ENCODE assay signal across 26 mouse cellular contexts in the genomic region with DNA sequence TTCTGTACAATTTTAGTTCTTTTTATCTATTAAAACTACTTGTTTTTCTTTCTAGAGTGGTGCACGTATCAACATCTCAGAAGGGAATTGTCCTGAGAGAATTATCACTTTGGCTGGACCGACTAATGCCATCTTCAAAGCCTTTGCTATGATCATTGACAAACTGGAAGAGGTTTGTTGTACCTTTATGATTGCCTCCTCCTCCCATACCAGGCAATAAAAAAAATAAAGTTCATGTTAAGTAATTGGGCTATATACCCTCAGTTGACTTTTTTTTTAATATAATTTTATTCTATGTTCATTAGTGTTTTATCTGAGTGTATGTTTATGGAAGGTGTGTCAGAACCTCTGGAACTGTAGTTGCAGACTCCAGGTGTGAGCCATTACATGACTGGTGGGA. TPM values are rescaled to one million over a fixed set of nuclear protein-coding genes. Genes with fewer than 3 reads are reported as not detected.
A peak's percentile ranks its signal among the peaks of the same experiment; 100 is the strongest.
DNase-seq lines count a peak whose midpoint lies in the region; ATAC-seq and TF ChIP-seq lines count a peak whose summit lies in the region.
"Had no signal": no experiment of that assay in that cellular context is flagged by ENCODE, and none has a peak within 500 bp of the region (broad histone marks: within the 10 kb centered on the region; RNA-seq: fewer than 3 reads in every experiment).

No protein-coding gene starts in this region.

- no peak overlapping the region for H3K27ac ChIP-seq in midbrain, embryonic 11.5 days (ENCODE audit: low read depth, low read length)
- no peak overlapping the region for H3K27ac ChIP-seq in midbrain, embryonic 10.5 days (replicated peaks)
- no peak overlapping the region for H3K27ac ChIP-seq in CH12.LX (ENCODE audit: insufficient read depth, low read depth)

- H3K27me3 ChIP-seq in midbrain, embryonic 11.5 days (ENCODE audit: control insufficient read depth, insufficient read depth, low read length), result no peaks in the 10 kb centered on the region
- H3K27me3 ChIP-seq in midbrain, embryonic 10.5 days (ENCODE audit: low read depth, poor library complexity, severe bottlenecking), result no peaks in the 10 kb centered on the region
- no peaks in the 10 kb centered on the region for H3K27me3 ChIP-seq in CH12.LX (replicated peaks)
- H3K27me3 ChIP-seq: Patski had no signal

- peaks cover 21% of the 10 kb centered on the region for H3K36me3 ChIP-seq in midbrain, embryonic 11.5 days (ENCODE audit: control insufficient read depth, insufficient read depth, low read length)
- peaks cover 68% of the 10 kb centered on the region for H3K36me3 ChIP-seq in midbrain, embryonic 10.5 days
- H3K36me3 ChIP-seq in CH12.LX (replicated peaks in 1 of 2; ENCODE audit: control insufficient read depth in 1 of 2, insufficient read depth in 1 of 2, low read length in 1 of 2), result peaks cover 45 to 66% of the 10 kb centered on the region in 2 experiments

- dilution Hi-C loops in CH12.LX (cut with MboI; ENCODE audit: extremely low pct_ligation_motif_present, extremely low pct_unique_long_range_greater_than_20kb, low sequenced_read_pairs), result no loop called here

- H3K9me3 ChIP-seq in midbrain, embryonic 11.5 days (ENCODE audit: control insufficient read depth, low read length), result no peaks in the 10 kb centered on the region
- H3K9me3 ChIP-seq in midbrain, embryonic 10.5 days (replicated peaks), result no peaks in the 10 kb centered on the region
- H3K9me3 ChIP-seq in CH12.LX (replicated peaks; ENCODE audit: low read length), result no peaks in the 10 kb centered on the region
- H3K9me3 ChIP-seq: G1E had no signal

- no peak for TF ChIP-seq POLR2A in CH12.LX (IDR thresholded peaks at IDR 0.05; ENCODE audit: low read depth, low read length)

- no peak for TF ChIP-seq RAD21 in CH12.LX (IDR thresholded peaks at IDR 0.05; ENCODE audit: low read depth, low read length)

- no peak for ATAC-seq in midbrain, embryonic 11.5 days (ENCODE audit: low FRiP score)
- ATAC-seq in CD4-positive, CD25-positive, alpha-beta regulatory T cell, adult 4 months, result no peak
- ATAC-seq: activated CD4-positive, CD25-positive, alpha-beta regulatory T cell, adult 4 months; Patski had no signal

- TF ChIP-seq EP300 in CH12.LX (IDR thresholded peaks at IDR 0.05; ENCODE audit: low read length), result no peak

- peak; percentile 41 for DNase-seq in heart, adult 11 months
- DNase-seq in heart, postnatal 4 days, result no peak
- DNase-seq in midbrain, embryonic 11.5 days (ENCODE audit: low spot score, missing footprints), result peak; percentile 79
- DNase-seq in midbrain, embryonic 10.5 days (ENCODE audit: low spot score), result no peak
- no peak for DNase-seq in CH12.LX (ENCODE audit: extremely low read depth)
- DNase-seq: adrenal gland, adult 2 months; adrenal gland, adult 8-10 months; adrenal gland, postnatal 10 days; adrenal gland, postnatal 14 days; adrenal gland, postnatal 25 days; adrenal gland, postnatal 36 days; B cell, adult 2 months; cerebellum, adult 11 months; cerebellum, adult 11-12 months; cerebellum, adult 18-20 months; cerebellum, adult 2 months; cerebellum, adult 8-10 months had no signal

- 91% methylated on average over 2 of the region's 2 CpGs for WGBS in midbrain, embryonic 11.5 days
- 91% methylated on average over 2 of the region's 2 CpGs for WGBS in midbrain, embryonic 10.5 days

- in situ Hi-C loops in CH12.LX (cut with MboI; ENCODE audit: low pct_ligation_motif_present, low pct_unique_long_range_greater_than_20kb, low sequenced_read_pairs), result no loop called here

- H3K4me3 ChIP-seq in midbrain, embryonic 11.5 days (ENCODE audit: low read depth, low read length), result no peak overlapping the region
- no peak overlapping the region for H3K4me3 ChIP-seq in midbrain, embryonic 10.5 days
- H3K4me3 ChIP-seq in CH12.LX (replicated peaks in 1 of 3; ENCODE audit: low read depth in 2 of 3, low read length in 2 of 3, poor library complexity in 1 of 3), result no peak overlapping the region

- peaks cover 77% of the 10 kb centered on the region for H3K79me2 ChIP-seq in CH12.LX (replicated peaks; ENCODE audit: control insufficient read depth, extremely low read depth, insufficient read depth, poor library complexity, severe bottlenecking)

- no peak overlapping the region for H3K9ac ChIP-seq in midbrain, embryonic 11.5 days (ENCODE audit: low read length)
- no peak overlapping the region for H3K9ac ChIP-seq in CH12.LX (ENCODE audit: insufficient read depth, low read depth)

- peaks cover 6% of the 10 kb centered on the region; the same call in 1 of the 2 replicates for H3K4me1 ChIP-seq in midbrain, embryonic 11.5 days (ENCODE audit: control insufficient read depth, insufficient read depth, low read length)
- peaks cover 20% of the 10 kb centered on the region for H3K4me1 ChIP-seq in midbrain, embryonic 10.5 days
- H3K4me1 ChIP-seq in CH12.LX (ENCODE audit: control insufficient read depth in 1 of 2, insufficient read depth in 2 of 2), result peaks cover 3 to 26% of the 10 kb centered on the region in 2 experiments

- TF ChIP-seq CTCF in CH12.LX (conservative IDR thresholded peaks at IDR 0.05 in 1 of 2, IDR thresholded peaks at IDR 0.05 in 1 of 2; ENCODE audit: low read depth in 2 of 2, low read length in 2 of 2), result no peak

- H3K4me2 ChIP-seq in midbrain, embryonic 11.5 days, result no peak overlapping the region
- H3K4me2 ChIP-seq in CH12.LX (ENCODE audit: insufficient read depth, low read depth, poor library complexity, severe bottlenecking), result no peak overlapping the region

TF ChIP-seq in CH12.LX, 34 proteins besides CTCF, POLR2A, EP300 and RAD21:
- TF ChIP-seq CHD2 (IDR thresholded peaks at IDR 0.05; ENCODE audit: low read length), result no peak
- TF ChIP-seq POLR2AphosphoS2 (IDR thresholded peaks at IDR 0.05; ENCODE audit: low read depth, low read length), result peak; percentile 77; the same call in 1 of the 2 replicates
- TF ChIP-seq MAX (IDR thresholded peaks at IDR 0.05; ENCODE audit: low read length), result no peak

RNA-seq across cellular contexts. Expression of a gene that starts 4.2 kb away (rescaled TPM):
- 100 to 1,000 TPM; 703 to 721 TPM for total RNA-seq in heart, postnatal 4 days (2021)
- 234 and 255 TPM in 2 replicates for polyA plus RNA-seq in midbrain, embryonic 11.5 days (2014; fragmentation: Nextera tagmentation; extraction: Ambion mirVana)
- 194 and 201 TPM in 2 replicates for polyA plus RNA-seq in midbrain, embryonic 10.5 days (2016; fragmentation: Nextera tagmentation; extraction: Ambion mirVana)
- total RNA-seq in CH12.LX (2012; rRNA removed) (263 and 281 TPM in 2 replicates), CH12.LX (2014; rRNA removed) (308 and 379 TPM in 2 replicates)
- 1,350 and 1,545 TPM in 2 replicates for polyA plus RNA-seq in CH12.LX (2012; ENCODE audit: insufficient read length, low read depth)
- 100 to 1,000 TPM; 198 to 220 TPM for polyA plus RNA-seq in CD4-positive, CD25-positive, alpha-beta regulatory T cell, adult 4 months (2017; shearing (Covaris generic))

RNA-seq across cellular contexts. Expression of a gene that starts 15.7 kb away (rescaled TPM):
- total RNA-seq in heart, postnatal 4 days (2021), result 10 to 100 TPM; 26.4 to 28.0 TPM
- polyA plus RNA-seq in midbrain, embryonic 11.5 days (2014; fragmentation: Nextera tagmentation; extraction: Ambion mirVana), result 92.7 and 110 TPM in 2 replicates
- polyA plus RNA-seq in midbrain, embryonic 10.5 days (2016; fragmentation: Nextera tagmentation; extraction: Ambion mirVana), result 75.7 and 82.3 TPM in 2 replicates
- total RNA-seq in CH12.LX (2012; rRNA removed), result 34.5 and 36.4 TPM in 2 replicates
- total RNA-seq in CH12.LX (2014; rRNA removed), result 26.1 and 32.2 TPM in 2 replicates
- 94.8 and 131 TPM in 2 replicates for polyA plus RNA-seq in CH12.LX (2012; ENCODE audit: insufficient read length, low read depth)
- polyA plus RNA-seq in CD4-positive, CD25-positive, alpha-beta regulatory T cell, adult 4 months (2017; shearing (Covaris generic)), result 1,000 to 10,000 TPM; 1,029 to 1,286 TPM

RNA-seq across cellular contexts. Expression of a gene that starts 29.0 kb away (rescaled TPM):
- total RNA-seq in heart, postnatal 4 days (2021), result 1 to 10 TPM in 1 of 2 experiments, not detected in 1; 7.3 TPM
- 6.7 TPM in 1 of 2 replicates, not detected in the other for polyA plus RNA-seq in midbrain, embryonic 11.5 days (2014; fragmentation: Nextera tagmentation; extraction: Ambion mirVana)
- 3.5 TPM in 1 of 2 replicates, not detected in the other for polyA plus RNA-seq in midbrain, embryonic 10.5 days (2016; fragmentation: Nextera tagmentation; extraction: Ambion mirVana)
- total RNA-seq in CH12.LX (2012; rRNA removed) (not detected in 2 replicates), CH12.LX (2014; rRNA removed) (not detected in 2 replicates)
- not detected in 2 replicates for polyA plus RNA-seq in CH12.LX (2012; ENCODE audit: insufficient read length, low read depth)
- not detected for polyA plus RNA-seq in CD4-positive, CD25-positive, alpha-beta regulatory T cell, adult 4 months (2017; shearing (Covaris generic))
- total RNA-seq: adrenal gland, adult 18-20 months; adrenal gland, adult 2 months; adrenal gland, postnatal 14 days; adrenal gland, postnatal 25 days; adrenal gland, postnatal 36 days; ES-E14; G1E; MEL had no signal
- polyA plus RNA-seq: activated CD4-positive, CD25-positive, alpha-beta regulatory T cell, adult 4 months; adrenal gland, adult 2 months; brain, embryonic 14.5 days; C2C12; cerebellum, adult 2 months; G1E had no signal

RNA-seq across cellular contexts. Expression of a gene that starts 29.4 kb away (rescaled TPM):
- total RNA-seq in heart, postnatal 4 days (2021), result 1 to 10 TPM in 1 of 2 experiments, under 1 TPM in 1; 0.77 to 1.6 TPM
- polyA plus RNA-seq in midbrain, embryonic 11.5 days (2014; fragmentation: Nextera tagmentation; extraction: Ambion mirVana), result 0.37 TPM in 1 of 2 replicates, not detected in the other
- 0.10 and 0.50 TPM in 2 replicates for polyA plus RNA-seq in midbrain, embryonic 10.5 days (2016; fragmentation: Nextera tagmentation; extraction: Ambion mirVana)
- total RNA-seq in CH12.LX (2012; rRNA removed) (not detected in 2 replicates), CH12.LX (2014; rRNA removed) (not detected in 2 replicates)
- polyA plus RNA-seq in CH12.LX (2012; ENCODE audit: insufficient read length, low read depth), result not detected in 2 replicates
- under 1 TPM; 0.63 to 0.71 TPM for polyA plus RNA-seq in CD4-positive, CD25-positive, alpha-beta regulatory T cell, adult 4 months (2017; shearing (Covaris generic))
- total RNA-seq: G1E had no signal
- polyA plus RNA-seq: activated CD4-positive, CD25-positive, alpha-beta regulatory T cell, adult 4 months; G1E; Patski had no signal

RNA-seq across cellular contexts. Expression of a gene that starts 42.3 kb away (rescaled TPM):
- 1 to 10 TPM; 5.4 to 6.1 TPM for total RNA-seq in heart, postnatal 4 days (2021)
- 16.4 and 19.7 TPM in 2 replicates for polyA plus RNA-seq in midbrain, embryonic 11.5 days (2014; fragmentation: Nextera tagmentation; extraction: Ambion mirVana)
- polyA plus RNA-seq in midbrain, embryonic 10.5 days (2016; fragmentation: Nextera tagmentation; extraction: Ambion mirVana), result 23.4 and 31.8 TPM in 2 replicates
- total RNA-seq in CH12.LX (2012; rRNA removed), result 2.8 and 3.0 TPM in 2 replicates
- 1.4 and 1.5 TPM in 2 replicates for total RNA-seq in CH12.LX (2014; rRNA removed)
- 2.3 and 3.0 TPM in 2 replicates for polyA plus RNA-seq in CH12.LX (2012; ENCODE audit: insufficient read length, low read depth)
- polyA plus RNA-seq in CD4-positive, CD25-positive, alpha-beta regulatory T cell, adult 4 months (2017; shearing (Covaris generic)), result 1 to 10 TPM; 6.8 to 8.1 TPM

Comparison
In these comparisons a context has a peak if more than half of its experiments do, and no peak if none do; other contexts are left out.
1. DNase-seq: peak in heart, adult 11 months (single experiment) and midbrain, embryonic 11.5 days (single experiment); none in heart, postnatal 4 days (single experiment), midbrain, embryonic 10.5 days (single experiment) and CH12.LX (single experiment).